Comparison of ENCODE assay signal across 8 mouse cellular contexts in the genomic region with DNA sequence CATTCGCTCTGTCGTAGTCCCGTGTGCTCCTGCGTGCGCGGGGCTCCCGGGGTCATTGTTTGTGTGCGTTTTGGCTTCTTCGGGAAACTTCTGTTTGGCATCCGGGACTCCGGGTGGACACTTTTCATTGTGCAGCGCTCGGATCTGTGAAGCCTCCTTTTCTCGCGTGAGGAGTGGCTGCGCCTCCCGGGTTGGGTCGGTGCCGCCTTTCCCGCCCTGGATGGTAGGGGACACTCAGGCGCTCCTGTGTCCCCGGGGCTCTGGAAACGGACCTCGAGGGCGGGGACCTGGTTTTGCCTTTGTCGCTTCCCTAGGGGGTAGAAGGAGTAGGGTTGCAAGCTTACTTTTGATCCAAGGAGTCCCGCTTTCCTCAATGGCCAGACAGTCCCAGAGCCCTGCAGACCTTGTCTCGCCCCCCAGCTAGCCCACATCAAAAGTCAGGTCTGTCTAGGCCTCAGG. TPM values are rescaled to one million over a fixed set of nuclear protein-coding genes. Genes with fewer than 3 reads are reported as not detected.
DNase-seq lines count a peak whose midpoint lies in the region; ATAC-seq and TF ChIP-seq lines count a peak whose summit lies in the region.

No protein-coding gene starts in this region.

- no peaks in the 10 kb centered on the region for H3K9me3 ChIP-seq in erythroblast, embryonic 14.5 days (ENCODE audit: control insufficient read depth, low read length)
- no peaks in the 10 kb centered on the region for H3K9me3 ChIP-seq in lung, postnatal 0 days (ENCODE audit: low read length)
- H3K9me3 ChIP-seq in stomach, embryonic 14.5 days (ENCODE audit: control insufficient read depth, low read depth, low read length): no peaks in the 10 kb centered on the region

- peaks cover 23% of the 10 kb centered on the region for H3K27me3 ChIP-seq in erythroblast, embryonic 14.5 days (ENCODE audit: control insufficient read depth)
- H3K27me3 ChIP-seq in lung, postnatal 0 days (replicated peaks; ENCODE audit: insufficient read depth, low read length): no peaks in the 10 kb centered on the region
- no peaks in the 10 kb centered on the region for H3K27me3 ChIP-seq in stomach, embryonic 14.5 days (ENCODE audit: control insufficient read depth, insufficient read depth, low read length)

- TF ChIP-seq EP300 in lung, postnatal 0 days (IDR thresholded peaks at IDR 0.05): no peak

- under 1% methylated on average over 27 of the region's 28 CpGs for WGBS in lung, postnatal 0 days
- WGBS in stomach, embryonic 14.5 days: under 1% methylated on average over 28 of the region's 28 CpGs

- H3K27ac ChIP-seq in lung, postnatal 0 days (ENCODE audit: low read length): peak overlapping the region; percentile 91
- peak overlapping the region; percentile 93 for H3K27ac ChIP-seq in stomach, embryonic 14.5 days (ENCODE audit: low read length)

- no peak for TF ChIP-seq CTCF in lung, postnatal 0 days (IDR thresholded peaks at IDR 0.05)

- DNase-seq in heart, adult 18-20 months: peak; percentile 44 to 71
- peak; percentile 44 for DNase-seq in kidney, adult 9 months
- DNase-seq in lung, postnatal 0 days (ENCODE audit: low spot score): peak; percentile 62
- DNase-seq in cerebellum, adult 11-12 months: no peak

- H3K9ac ChIP-seq in lung, postnatal 0 days (replicated peaks; ENCODE audit: low read depth): peak overlapping the region; percentile 77
- peak overlapping the region; percentile 90 for H3K9ac ChIP-seq in stomach, embryonic 14.5 days (replicated peaks; ENCODE audit: low read depth, low read length)

- ATAC-seq in erythroblast, adult 5-6 weeks (replicated peaks; ENCODE audit: low FRiP score, poor library complexity, severe bottlenecking): no peak
- 0 out of 2 replicates have a peak, but pooled peaks have one; percentile 8 for ATAC-seq in common myeloid progenitor, adult 5-6 weeks (replicated peaks; ENCODE audit: low read depth, poor library complexity, severe bottlenecking)
- ATAC-seq in lung, postnatal 0 days: peak; percentile 66
- ATAC-seq in stomach, embryonic 14.5 days (ENCODE audit: insufficient number of reproducible peaks, insufficient read depth, low FRiP score, low read depth): 0 out of 2 replicates have a peak, but pooled peaks have one; percentile 5

- H3K4me2 ChIP-seq in lung, postnatal 0 days (replicated peaks; ENCODE audit: low read depth, low read length): peak overlapping the region; percentile 70
- H3K4me2 ChIP-seq in stomach, embryonic 14.5 days (replicated peaks; ENCODE audit: low read depth, low read length): peak overlapping the region; percentile 77

- H3K4me1 ChIP-seq in erythroblast, embryonic 14.5 days (ENCODE audit: control insufficient read depth): no peaks in the 10 kb centered on the region
- peaks cover 9% of the 10 kb centered on the region; the same call in 1 of the 2 replicates for H3K4me1 ChIP-seq in lung, postnatal 0 days (ENCODE audit: insufficient read depth, low read depth, low read length)
- peaks cover 24% of the 10 kb centered on the region for H3K4me1 ChIP-seq in stomach, embryonic 14.5 days (ENCODE audit: control insufficient read depth, insufficient read depth, low read length)

- H3K4me3 ChIP-seq in erythroblast, embryonic 14.5 days (replicated peaks): peak overlapping the region; percentile 52
- H3K4me3 ChIP-seq in lung, postnatal 0 days (ENCODE audit: low read depth, low read length): peak overlapping the region; percentile 79
- H3K4me3 ChIP-seq in stomach, embryonic 14.5 days (ENCODE audit: low read depth, low read length): peak overlapping the region; percentile 64

- H3K36me3 ChIP-seq in erythroblast, embryonic 14.5 days (ENCODE audit: control insufficient read depth): no peaks in the 10 kb centered on the region
- H3K36me3 ChIP-seq in lung, postnatal 0 days (ENCODE audit: insufficient read depth, low read length): no peaks in the 10 kb centered on the region
- no peaks in the 10 kb centered on the region for H3K36me3 ChIP-seq in stomach, embryonic 14.5 days (ENCODE audit: control insufficient read depth, insufficient read depth, low read length)

RNA-seq across cellular contexts. Expression of a gene that starts 0.6 kb away (rescaled TPM):
- 0.01 TPM in 1 of 2 replicates, not detected in the other for polyA plus RNA-seq in erythroblast, embryonic 14.5 days (2012)
- total RNA-seq in erythroblast, adult 5-6 weeks (2015; ENCODE audit: low replicate concordance): 3.8 and 5.4 TPM in 2 replicates
- total RNA-seq in erythroblast, adult 5-6 weeks (2017; ENCODE audit: low replicate concordance): 2.4 and 3.1 TPM in 2 replicates
- 8.6 and 9.2 TPM in 2 replicates for total RNA-seq in common myeloid progenitor, adult 5-6 weeks (2017)
- total RNA-seq in heart, adult 18-20 months (2021): 10 to 100 TPM; 26.8 to 28.4 TPM
- polyA plus RNA-seq in lung, postnatal 0 days (2015; fragmentation: Nextera tagmentation; extraction: Ambion mirVana): 14.0 and 17.8 TPM in 2 replicates
- 48.4 and 48.6 TPM in 2 replicates for polyA plus RNA-seq in stomach, embryonic 14.5 days (2014; fragmentation: Nextera tagmentation; extraction: Ambion mirVana)
